Mouse (Mus musculus): ENCODE data around the gene Gm19345. TPM values are rescaled to one million over a fixed set of nuclear protein-coding genes. Genes with fewer than 3 reads are reported as not detected.

Gene Gm19345
- total RNA-seq, 1 experiment, result 0.36 TPM

DNA sequence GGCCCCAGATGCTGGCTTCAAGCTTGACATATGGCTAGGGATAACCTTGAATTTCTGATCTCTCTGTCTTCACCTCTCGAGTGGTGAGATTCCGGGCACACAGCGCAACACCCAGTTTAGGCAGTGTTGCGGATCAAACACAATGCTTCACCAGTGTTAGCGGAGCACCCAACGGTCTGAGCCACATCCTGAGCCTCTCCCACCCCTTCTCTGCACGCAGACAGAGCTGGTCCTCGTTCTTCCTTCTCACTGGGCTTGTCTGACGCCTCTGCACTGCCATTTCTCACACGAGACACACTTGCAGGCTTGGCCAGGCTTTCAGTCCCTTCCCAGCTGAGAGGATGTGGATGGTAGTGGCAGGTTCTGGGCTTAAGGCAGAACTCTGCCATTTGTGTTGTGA, 7.9 kb downstream of the Gm19345 start:
- Histone ChIP-seq H3K36me3 (ENCODE audit: control insufficient read depth, insufficient read depth, low read length, poor library complexity, severe bottlenecking) (no peaks in the 10 kb centered on the region), H3K9me3 (ENCODE audit: control insufficient read depth, insufficient read depth, low read depth, low read length) (no peaks in the 10 kb centered on the region), H3K9ac (ENCODE audit: insufficient read depth, low read depth, low read length, poor library complexity, severe bottlenecking) (no peak overlapping the region), H3K27ac (ENCODE audit: insufficient read depth, low read depth, low read length, poor library complexity, severe bottlenecking) (no peak overlapping the region), H3K4me1 (ENCODE audit: control insufficient read depth in 2 of 2, insufficient read depth in 2 of 2, low read length in 2 of 2, poor library complexity in 1 of 2) (peaks cover 0 to 4% of the 10 kb centered on the region in 2 experiments; a peak in 1 of 4 replicates), H3K4me3 (ENCODE audit: insufficient read depth in 1 of 2, low read depth in 1 of 2, low read length in 2 of 2, poor library complexity in 1 of 2, severe bottlenecking in 1 of 2) (no peak overlapping the region)
- TF ChIP-seq ZNF384 (IDR thresholded peaks at IDR 0.05; ENCODE audit: low read depth, low read length), result no peak
- no peak for TF ChIP-seq MAFK (IDR thresholded peaks at IDR 0.05; ENCODE audit: insufficient read depth, low read depth, low read length)
- no peak for TF ChIP-seq ZC3H11A (IDR thresholded peaks at IDR 0.05; ENCODE audit: borderline replicate concordance, low read depth, low read length)
- no peak for TF ChIP-seq CHD2 (IDR thresholded peaks at IDR 0.05; ENCODE audit: low read depth, low read length)
- no peak for TF ChIP-seq HCFC1 (IDR thresholded peaks at IDR 0.05; ENCODE audit: borderline replicate concordance, insufficient read depth, low read length)
- no peak for DNase-seq (ENCODE audit: low read depth, low spot score)
- in situ Hi-C loops (cut with MboI; ENCODE audit: low sequenced_read_pairs in 2 of 2, unreplicated experiment in 2 of 2), result no loop called here

DNA sequence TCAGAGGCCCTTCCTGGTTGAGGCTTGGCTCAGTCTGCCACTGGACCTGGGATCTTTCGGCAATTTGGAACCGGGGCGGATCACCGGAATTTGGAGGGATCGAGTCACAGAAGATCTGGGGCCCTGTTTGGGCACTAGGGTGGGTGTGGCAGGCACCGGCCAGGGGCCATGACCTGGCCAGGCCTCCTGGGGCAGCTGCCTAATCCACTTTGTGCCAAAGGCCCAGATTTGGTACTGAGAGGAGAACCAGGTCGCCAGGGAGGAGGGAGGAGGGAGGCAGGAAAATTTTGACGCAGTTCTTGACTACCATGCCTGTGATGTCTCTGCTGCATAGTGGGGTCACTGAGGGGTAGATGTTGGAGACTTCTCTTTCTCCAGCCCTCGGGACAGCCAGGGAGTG, 9.4 kb downstream of the Gm19345 start, which contains the start of gene Ceacam16:
TSS of gene Ceacam16 (minus strand) at position 101 of the 400 bp plus-strand sequence.
- H3K4me3 ChIP-seq (ENCODE audit: insufficient read depth in 1 of 2, low read depth in 1 of 2, low read length in 2 of 2, poor library complexity in 1 of 2, severe bottlenecking in 1 of 2), result no peak within 1 kb of the TSS
- no peak within 1 kb of the TSS for H3K27ac ChIP-seq (ENCODE audit: insufficient read depth, low read depth, low read length, poor library complexity, severe bottlenecking)
- H3K9me3 ChIP-seq (ENCODE audit: control insufficient read depth, insufficient read depth, low read depth, low read length), result no peaks in the 10 kb centered on the region
- in situ Hi-C loops (cut with MboI; ENCODE audit: low sequenced_read_pairs in 2 of 2, unreplicated experiment in 2 of 2), result no loop called here
- DNase-seq (ENCODE audit: low read depth, low spot score), result no peak
- H3K4me1 ChIP-seq (ENCODE audit: control insufficient read depth in 2 of 2, insufficient read depth in 2 of 2, low read length in 2 of 2, poor library complexity in 1 of 2), result peaks cover 0 to 9% of the 10 kb centered on the region in 2 experiments; a peak in 1 of 4 replicates
- H3K36me3 ChIP-seq (ENCODE audit: control insufficient read depth, insufficient read depth, low read length, poor library complexity, severe bottlenecking), result no peaks in the 10 kb centered on the region
- TF ChIP-seq MAFK (IDR thresholded peaks at IDR 0.05; ENCODE audit: insufficient read depth, low read depth, low read length), result no peak
- TF ChIP-seq HCFC1 (IDR thresholded peaks at IDR 0.05; ENCODE audit: borderline replicate concordance, insufficient read depth, low read length), result no peak
- TF ChIP-seq ZNF384 (IDR thresholded peaks at IDR 0.05; ENCODE audit: low read depth, low read length), result no peak
- no peak for TF ChIP-seq CHD2 (IDR thresholded peaks at IDR 0.05; ENCODE audit: low read depth, low read length)
- no peak for TF ChIP-seq ZC3H11A (IDR thresholded peaks at IDR 0.05; ENCODE audit: borderline replicate concordance, low read depth, low read length)
- no peak within 1 kb of the TSS for H3K9ac ChIP-seq (ENCODE audit: insufficient read depth, low read depth, low read length, poor library complexity, severe bottlenecking)

DNA sequence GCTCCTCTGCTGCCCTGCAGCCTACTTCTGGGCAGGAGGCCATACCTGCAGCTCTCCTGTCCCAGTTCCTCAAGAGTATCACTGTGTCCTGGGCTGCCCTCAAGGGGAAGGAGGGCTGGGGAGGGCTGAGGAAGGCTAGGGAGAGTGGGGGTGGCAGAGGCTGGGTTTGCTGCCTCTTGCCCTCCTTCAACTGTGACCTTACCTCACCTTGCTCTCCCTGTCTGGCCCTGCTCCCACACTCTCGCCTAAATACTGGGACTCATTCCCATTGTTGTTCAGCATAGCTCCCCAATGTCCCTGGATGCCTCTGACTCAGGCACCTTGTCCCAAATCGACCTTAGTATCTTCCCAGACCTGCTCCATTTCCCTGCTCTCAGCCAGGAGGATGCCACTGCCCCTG, 12.4 kb downstream of the Gm19345 start:
- no peak for DNase-seq (ENCODE audit: low read depth, low spot score)
- H3K36me3 ChIP-seq (ENCODE audit: control insufficient read depth, insufficient read depth, low read length, poor library complexity, severe bottlenecking), result no peaks in the 10 kb centered on the region
- peaks cover 0 to 9% of the 10 kb centered on the region in 2 experiments; a peak in 1 of 4 replicates for H3K4me1 ChIP-seq (ENCODE audit: control insufficient read depth in 2 of 2, insufficient read depth in 2 of 2, low read length in 2 of 2, poor library complexity in 1 of 2)
- no peak overlapping the region for H3K4me3 ChIP-seq (ENCODE audit: insufficient read depth in 1 of 2, low read depth in 1 of 2, low read length in 2 of 2, poor library complexity in 1 of 2, severe bottlenecking in 1 of 2)
- H3K9ac ChIP-seq (ENCODE audit: insufficient read depth, low read depth, low read length, poor library complexity, severe bottlenecking), result no peak overlapping the region
- in situ Hi-C loops (cut with MboI; ENCODE audit: low sequenced_read_pairs in 2 of 2, unreplicated experiment in 2 of 2), result no loop called here
- no peaks in the 10 kb centered on the region for H3K9me3 ChIP-seq (ENCODE audit: control insufficient read depth, insufficient read depth, low read depth, low read length)
- H3K27ac ChIP-seq (ENCODE audit: insufficient read depth, low read depth, low read length, poor library complexity, severe bottlenecking), result no peak overlapping the region
- no peak for TF ChIP-seq MAFK (IDR thresholded peaks at IDR 0.05; ENCODE audit: insufficient read depth, low read depth, low read length)
- no peak for TF ChIP-seq ZNF384 (IDR thresholded peaks at IDR 0.05; ENCODE audit: low read depth, low read length)
- no peak for TF ChIP-seq HCFC1 (IDR thresholded peaks at IDR 0.05; ENCODE audit: borderline replicate concordance, insufficient read depth, low read length)
- no peak for TF ChIP-seq ZC3H11A (IDR thresholded peaks at IDR 0.05; ENCODE audit: borderline replicate concordance, low read depth, low read length)
- no peak for TF ChIP-seq CHD2 (IDR thresholded peaks at IDR 0.05; ENCODE audit: low read depth, low read length)

DNA sequence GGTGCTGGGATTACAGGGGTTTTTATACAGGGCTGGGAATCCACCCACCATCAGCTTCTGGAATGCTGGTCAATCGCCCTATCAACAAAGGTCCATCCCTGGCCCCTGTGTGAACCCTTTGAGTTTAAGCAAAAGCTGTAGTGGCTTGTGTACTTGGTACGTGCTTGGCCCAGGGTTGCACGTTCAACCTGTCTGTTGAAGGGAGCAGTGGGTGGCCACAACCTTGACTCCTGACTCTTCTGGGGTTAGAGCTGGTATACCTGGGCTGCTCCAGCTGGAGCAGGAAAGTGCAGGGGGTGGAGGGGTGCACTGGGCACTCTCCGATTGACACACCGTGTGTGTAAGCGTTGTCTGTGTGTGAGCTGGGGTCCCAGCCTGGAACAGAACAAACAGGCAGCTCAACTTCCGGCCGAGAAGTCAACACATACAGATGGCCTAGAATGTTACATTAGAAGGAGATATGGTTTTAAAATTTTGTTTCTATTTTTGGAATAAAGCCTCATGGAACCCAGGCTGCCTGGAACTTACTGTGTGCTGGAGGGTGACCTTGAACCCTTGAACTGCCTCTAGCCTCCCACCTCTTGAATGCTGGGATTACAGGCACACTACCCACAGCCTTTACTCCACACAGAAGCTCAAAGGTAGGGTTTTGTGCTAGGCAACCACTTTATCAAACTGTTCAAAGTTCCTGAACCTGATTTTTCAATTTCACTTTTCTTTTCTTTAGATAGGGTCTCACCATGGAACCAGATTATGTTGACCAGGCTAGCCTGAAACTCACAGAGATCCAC, 13.6 kb downstream of the Gm19345 start:
- Histone ChIP-seq H3K4me1 (ENCODE audit: control insufficient read depth in 2 of 2, insufficient read depth in 2 of 2, low read length in 2 of 2, poor library complexity in 1 of 2) (peaks cover 0 to 8% of the 10 kb centered on the region in 2 experiments; a peak in 1 of 4 replicates), H3K4me3 (ENCODE audit: insufficient read depth in 1 of 2, low read depth in 1 of 2, low read length in 2 of 2, poor library complexity in 1 of 2, severe bottlenecking in 1 of 2) (no peak overlapping the region), H3K9me3 (ENCODE audit: control insufficient read depth, insufficient read depth, low read depth, low read length) (no peaks in the 10 kb centered on the region), H3K36me3 (ENCODE audit: control insufficient read depth, insufficient read depth, low read length, poor library complexity, severe bottlenecking) (no peaks in the 10 kb centered on the region), H3K9ac (ENCODE audit: insufficient read depth, low read depth, low read length, poor library complexity, severe bottlenecking) (no peak overlapping the region), H3K27ac (ENCODE audit: insufficient read depth, low read depth, low read length, poor library complexity, severe bottlenecking) (no peak overlapping the region)
- in situ Hi-C loops (cut with MboI; ENCODE audit: low sequenced_read_pairs in 2 of 2, unreplicated experiment in 2 of 2), result no loop called here
- TF ChIP-seq MAFK (IDR thresholded peaks at IDR 0.05; ENCODE audit: insufficient read depth, low read depth, low read length) (no peak), CHD2 (IDR thresholded peaks at IDR 0.05; ENCODE audit: low read depth, low read length) (no peak), ZNF384 (IDR thresholded peaks at IDR 0.05; ENCODE audit: low read depth, low read length) (no peak), HCFC1 (IDR thresholded peaks at IDR 0.05; ENCODE audit: borderline replicate concordance, insufficient read depth, low read length) (no peak), ZC3H11A (IDR thresholded peaks at IDR 0.05; ENCODE audit: borderline replicate concordance, low read depth, low read length) (no peak)
- DNase-seq (ENCODE audit: low read depth, low spot score), result no peak
